Mouse (Mus musculus) kidney, embryonic 16.5 days (tissue): ENCODE measurements at regions not wholly inside any gene's neighbourhood (a gene's known extent, or its start where the extent isn't known, plus 50 kb on each side); places are given as distances from the start of the nearest gene placed in this dataset.
A peak's percentile ranks its signal among the peaks of the same experiment; 100 is the strongest.

Source experiments
- ATAC-seq: fragments of 200-750 bp; cut with Nextera tagmentation; 2 replicates; pipeline ENCODE4 v1.8.0; 2017; ENCODE audit warnings: moderate TSS enrichment; ENCODE audit not compliant: low FRiP score, low TSS enrichment
- H3K27ac ChIP-seq: fragments of 300-500 bp; sonication (generic); 2 replicates; pipeline ENCODE4 v1.5.1; 2014; ENCODE audit warnings: low read length
- H3K27me3 ChIP-seq: fragments of 300-500 bp; sonication (generic); 2 replicates; pipeline ENCODE4 v1.6.1; 2014; ENCODE audit warnings: low read length, control low read depth, mixed read lengths; ENCODE audit not compliant: insufficient read depth
- H3K36me3 ChIP-seq: fragments of 300-500 bp; sonication (generic); 2 replicates; pipeline ENCODE4 v1.6.1; 2014; ENCODE audit warnings: low read length, control low read depth, mixed read lengths; ENCODE audit not compliant: insufficient read depth
- H3K4me1 ChIP-seq: fragments of 300-500 bp; sonication (generic); 2 replicates; pipeline ENCODE4 v1.6.1; 2014; ENCODE audit warnings: low read length, control low read depth, mixed read lengths; ENCODE audit not compliant: insufficient read depth
- H3K4me2 ChIP-seq: fragments of 300-500 bp; sonication (generic); replicated peaks from 2 replicates; pipeline ENCODE4 v1.6.1; 2014; ENCODE audit warnings: low read depth, low read length
- H3K4me3 ChIP-seq: fragments of 300-500 bp; sonication (generic); 2 replicates; pipeline ENCODE4 v1.5.1; 2014; ENCODE audit warnings: mild to moderate bottlenecking, low read length
- H3K9ac ChIP-seq: fragments of 300-500 bp; sonication (generic); replicated peaks from 2 replicates; pipeline ENCODE4 v1.6.1; 2014; ENCODE audit warnings: low read length
- H3K9me3 ChIP-seq: fragments of 300-500 bp; sonication (generic); 2 replicates; pipeline ENCODE4 v1.6.1; 2016; ENCODE audit warnings: low read length, control low read depth
- WGBS: fragments of 180-500 bp; shearing (Covaris S2); extraction: QIAGEN DNeasy Blood & Tissue Kit; methylation state at CpG from one replicate; pipeline ENCODE4 v1.1.7; 2014; 5-methylcytosine and 5-hydroxymethylcytosine counted together

GRCm38 (mm10) chr11:27280791-27281190, 687.0 kb upstream of the Vrk2 start:
- ATAC-seq: no peak
- H3K4me2 ChIP-seq: no peak overlapping the region
- no peaks in the 10 kb centered on the region for H3K36me3 ChIP-seq
- no peaks in the 10 kb centered on the region for H3K4me1 ChIP-seq
- no peak overlapping the region for H3K4me3 ChIP-seq
- whole genome bisulfite sequencing: 67% methylated on average over 3 of the region's 3 CpGs
- H3K9ac ChIP-seq: no peak overlapping the region
- peaks cover 5% of the 10 kb centered on the region for H3K9me3 ChIP-seq
- H3K27me3 ChIP-seq: no peaks in the 10 kb centered on the region
- H3K27ac ChIP-seq: no peak overlapping the region

GRCm38 (mm10) chr11:27264253-27264652, 670.5 kb upstream of the Vrk2 start:
- no peak for ATAC-seq
- Histone ChIP-seq H3K27ac (no peak overlapping the region), H3K4me2 (no peak overlapping the region), H3K27me3 (no peaks in the 10 kb centered on the region), H3K36me3 (no peaks in the 10 kb centered on the region), H3K4me1 (no peaks in the 10 kb centered on the region), H3K4me3 (no peak overlapping the region), H3K9ac (no peak overlapping the region), H3K9me3 (no peaks in the 10 kb centered on the region)
- WGBS: 3% methylated on average over 1 of the region's 1 CpGs

GRCm38 (mm10) chr11:27258521-27258920, 664.7 kb upstream of the Vrk2 start:
- Histone ChIP-seq H3K9ac (no peak overlapping the region), H3K4me1 (no peaks in the 10 kb centered on the region), H3K36me3 (no peaks in the 10 kb centered on the region), H3K4me2 (no peak overlapping the region), H3K27me3 (no peaks in the 10 kb centered on the region), H3K27ac (no peak overlapping the region), H3K4me3 (no peak overlapping the region), H3K9me3 (no peaks in the 10 kb centered on the region)
- ATAC-seq: no peak
- 89% methylated on average over 1 of the region's 1 CpGs for WGBS

- Histone ChIP-seq H3K9ac (no peak overlapping the region), H3K4me2 (no peak overlapping the region), H3K27me3 (no peaks in the 10 kb centered on the region), H3K9me3 (no peaks in the 10 kb centered on the region), H3K27ac (no peak overlapping the region), H3K36me3 (no peaks in the 10 kb centered on the region), H3K4me1 (no peaks in the 10 kb centered on the region), H3K4me3 (no peak overlapping the region)
- no peak for ATAC-seq
- WGBS: 89% methylated on average over 1 of the region's 1 CpGs
Observed at GRCm38 (mm10) chr11:27235884-27236283, 642.1 kb upstream of the Vrk2 start.

- ATAC-seq: no peak
- Histone ChIP-seq H3K27ac (no peak overlapping the region), H3K9ac (no peak overlapping the region)
Observed at GRCm38 (mm10) chr11:27226454-27226853, 632.7 kb upstream of the Vrk2 start.

GRCm38 (mm10) chr11:27222436-27222835, 628.6 kb upstream of the Vrk2 start:
- Histone ChIP-seq H3K9me3 (no peaks in the 10 kb centered on the region), H3K4me3 (no peak overlapping the region), H3K27ac (no peak overlapping the region), H3K36me3 (no peaks in the 10 kb centered on the region), H3K4me1 (no peaks in the 10 kb centered on the region), H3K4me2 (no peak overlapping the region), H3K27me3 (no peaks in the 10 kb centered on the region), H3K9ac (no peak overlapping the region)
- 70% methylated on average over 3 of the region's 3 CpGs for WGBS
- ATAC-seq: no peak

More at GRCm38 (mm10) chr11:27226454-27226853, 632.7 kb upstream of the Vrk2 start:
- Histone ChIP-seq H3K36me3 (no peaks in the 10 kb centered on the region), H3K4me3 (no peak overlapping the region), H3K27me3 (no peaks in the 10 kb centered on the region), H3K9me3 (no peaks in the 10 kb centered on the region), H3K4me1 (no peaks in the 10 kb centered on the region), H3K4me2 (no peak overlapping the region)

- Histone ChIP-seq H3K9me3 (no peaks in the 10 kb centered on the region), H3K27me3 (no peaks in the 10 kb centered on the region), H3K4me3 (no peak overlapping the region), H3K27ac (no peak overlapping the region), H3K4me1 (no peaks in the 10 kb centered on the region), H3K36me3 (no peaks in the 10 kb centered on the region), H3K4me2 (no peak overlapping the region), H3K9ac (no peak overlapping the region)
- no peak for ATAC-seq
- 71% methylated on average over 1 of the region's 1 CpGs for WGBS
Observed at GRCm38 (mm10) chr11:27221956-27222355, 628.2 kb upstream of the Vrk2 start.

- ATAC-seq: no peak
- Histone ChIP-seq H3K4me2 (no peak overlapping the region), H3K4me3 (no peak overlapping the region), H3K4me1 (no peaks in the 10 kb centered on the region), H3K27me3 (no peaks in the 10 kb centered on the region), H3K9ac (no peak overlapping the region), H3K27ac (no peak overlapping the region), H3K9me3 (no peaks in the 10 kb centered on the region), H3K36me3 (no peaks in the 10 kb centered on the region)
- WGBS: 37% methylated on average over 6 of the region's 6 CpGs
Observed at GRCm38 (mm10) chr11:27219715-27220699, 626.2 kb upstream of the Vrk2 start.

GRCm38 (mm10) chr11:27215752-27216151, 622.0 kb upstream of the Vrk2 start:
- no peaks in the 10 kb centered on the region for H3K27me3 ChIP-seq
- H3K4me1 ChIP-seq: no peaks in the 10 kb centered on the region
- H3K4me3 ChIP-seq: no peak overlapping the region
- no peak overlapping the region for H3K4me2 ChIP-seq
- no peaks in the 10 kb centered on the region for H3K36me3 ChIP-seq
- WGBS: 72% methylated on average over 3 of the region's 3 CpGs
- no peak overlapping the region for H3K9ac ChIP-seq
- peak; percentile 57; the same call in 1 of the 2 replicates for ATAC-seq
- no peaks in the 10 kb centered on the region for H3K9me3 ChIP-seq
- H3K27ac ChIP-seq: no peak overlapping the region
